Mouse (Mus musculus) retina, postnatal 1 day (tissue): ENCODE data around the gene Sorbs2.
A peak's percentile ranks its signal among the peaks of the same experiment; 100 is the strongest.

ENCODE experiments used
- DNase-seq: peaks from one replicate; pipeline ENCODE4 v3.0.0-alpha.2; 2012

The Sorbs2 gene

GRCm38 (mm10) chr8:45507634-45508321 lies at the start of gene Sorbs2:
Gene Sorbs2 (plus strand): TSS chr8:45507788.
- peak; percentile 83 for DNase-seq

DNA sequence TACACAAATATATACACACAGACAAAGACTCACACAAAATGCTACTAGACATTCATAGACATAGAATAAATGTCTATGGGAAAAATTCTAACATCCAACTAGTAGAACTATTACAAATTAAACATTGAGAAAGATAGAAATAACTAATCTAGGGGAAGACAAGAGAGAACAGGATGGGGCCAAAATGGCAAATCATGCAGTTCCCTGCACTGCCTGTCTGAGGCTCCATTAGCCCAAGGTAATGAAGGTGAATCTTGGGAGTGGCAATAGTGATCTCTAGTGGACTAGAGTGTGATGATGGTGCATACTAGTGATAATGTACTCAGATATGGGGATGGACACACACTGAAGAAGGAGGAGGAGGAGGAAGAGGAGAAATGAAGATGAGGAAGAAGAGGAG lies 49.7 kb upstream of the Sorbs2 start:
- DNase-seq, result no peak

DNA sequence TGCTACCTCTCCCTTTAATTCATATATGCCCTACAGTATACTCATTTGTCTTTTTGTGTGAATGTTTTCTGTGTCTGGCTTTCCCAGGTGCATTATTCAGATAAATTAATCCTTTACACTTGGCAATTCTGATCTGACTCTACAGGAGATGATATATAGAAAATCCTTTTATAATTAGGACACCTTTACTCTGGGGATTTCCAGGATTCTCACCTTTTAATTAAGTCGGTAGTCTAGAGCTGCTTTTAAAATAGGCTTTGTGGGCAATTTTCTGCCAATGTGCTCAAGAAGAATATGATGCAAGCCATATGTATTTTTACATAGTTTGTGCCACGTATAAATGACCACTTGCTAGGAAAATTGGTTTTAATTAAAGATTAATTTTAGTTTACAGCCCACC lies 38.6 kb upstream of the Sorbs2 start:
- no peak for DNase-seq

- peak; percentile 97 for DNase-seq
These were observed 37.9 kb upstream of the Sorbs2 start for GRCm38 (mm10) chr8:45469507-45470178.

DNA sequence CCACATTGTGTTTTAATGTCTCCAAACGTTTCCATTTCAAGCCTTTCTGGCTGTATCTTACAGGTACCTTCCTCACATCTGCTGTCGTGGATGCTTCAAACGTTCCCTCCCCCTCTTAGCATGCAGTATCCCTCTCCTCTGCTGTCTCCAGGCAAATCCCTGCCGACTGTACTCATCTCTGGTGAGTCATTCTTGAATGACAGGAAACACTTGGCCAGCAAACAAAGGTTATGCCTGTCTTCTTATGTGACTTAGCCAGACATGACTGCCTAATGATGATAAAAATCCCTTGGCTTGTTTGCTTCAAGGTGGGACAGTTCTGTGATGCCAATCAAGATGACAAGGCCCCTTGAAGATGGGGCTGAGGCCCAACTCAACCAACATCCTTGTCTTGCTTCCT lies 26.7 kb upstream of the Sorbs2 start:
- no peak for DNase-seq

GRCm38 (mm10) chr8:45486281-45486680 lies 21.3 kb upstream of the Sorbs2 start:
- no peak for DNase-seq

- no peak for DNase-seq
These were observed 3.6 kb upstream of the Sorbs2 start for GRCm38 (mm10) chr8:45503971-45504370.

DNA sequence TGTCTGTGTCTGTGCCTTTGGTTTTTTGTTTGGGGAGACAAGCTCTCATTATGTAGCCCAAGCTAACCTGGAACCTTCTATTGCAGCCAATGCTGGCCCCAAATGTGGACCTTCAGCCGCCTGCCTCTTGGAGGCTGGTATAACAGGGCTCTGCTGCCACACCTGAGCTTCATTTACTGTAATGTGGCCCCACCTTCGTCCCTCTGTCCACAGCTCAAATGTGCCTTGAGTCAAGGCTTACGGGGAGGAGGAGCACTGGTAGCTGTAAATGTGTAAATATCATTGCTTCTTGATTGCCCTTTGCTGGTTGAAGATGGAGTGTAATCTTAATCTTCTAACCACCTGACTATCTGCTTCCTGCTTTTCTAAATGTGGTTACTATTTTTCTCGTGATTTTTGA lies 1.2 kb upstream of the Sorbs2 start:
- DNase-seq, result no peak

- no peak for DNase-seq
These were observed 333 bp upstream of the Sorbs2 start for GRCm38 (mm10) chr8:45507277-45507633.

GRCm38 (mm10) chr8:45508521-45509104 lies 1.0 kb downstream of the Sorbs2 start:
- no peak for DNase-seq

DNA sequence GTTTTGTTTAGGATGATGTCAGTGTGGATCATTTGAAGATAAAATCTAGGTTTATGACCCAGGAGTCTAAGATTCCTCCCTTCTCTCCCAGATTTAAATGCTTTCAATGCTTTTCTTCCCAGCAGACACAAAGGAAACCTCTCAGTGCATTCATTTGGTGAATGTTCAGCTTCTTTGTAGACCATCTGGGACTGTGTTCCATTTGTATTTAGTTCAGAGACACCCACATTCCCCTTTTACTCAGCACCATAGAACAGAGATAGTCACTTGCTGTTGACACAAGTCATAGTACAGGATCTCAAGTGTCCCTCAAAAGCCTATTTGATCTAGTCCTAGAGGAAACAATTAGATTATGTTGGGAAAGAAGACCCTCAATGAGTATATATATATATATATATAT lies 4.8 kb downstream of the Sorbs2 start:
- DNase-seq, result no peak

DNA sequence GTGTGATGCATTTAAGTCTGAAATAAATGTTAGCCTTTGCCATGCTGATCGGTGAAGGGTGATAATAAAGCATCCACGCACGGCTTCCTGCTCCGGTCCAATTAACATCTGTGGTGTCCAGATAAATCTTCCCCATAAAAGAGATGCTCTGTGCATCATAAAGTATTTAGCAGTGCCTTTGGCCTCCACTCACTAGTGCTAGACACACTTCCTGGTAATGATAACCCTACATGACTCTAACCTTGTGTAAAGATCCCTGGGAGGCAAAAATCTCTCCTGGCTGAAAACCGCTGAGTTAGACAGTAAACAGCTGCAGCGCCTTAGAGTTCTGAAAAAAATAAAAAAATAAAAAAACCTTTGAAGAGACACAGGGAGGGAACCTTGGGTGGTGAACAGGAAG lies 14.0 kb downstream of the Sorbs2 start:
- DNase-seq, result peak; percentile 52

GRCm38 (mm10) chr8:45527708-45528107 lies 20.1 kb downstream of the Sorbs2 start:
- no peak for DNase-seq

GRCm38 (mm10) chr8:45528890-45529289 lies 21.3 kb downstream of the Sorbs2 start:
- no peak for DNase-seq

GRCm38 (mm10) chr8:45536578-45536977 lies 29.0 kb downstream of the Sorbs2 start:
- no peak for DNase-seq

GRCm38 (mm10) chr8:45540513-45540912 lies 32.9 kb downstream of the Sorbs2 start:
- peak; percentile 56 for DNase-seq

GRCm38 (mm10) chr8:45552175-45552574 lies 44.6 kb downstream of the Sorbs2 start:
- DNase-seq, result no peak

GRCm38 (mm10) chr8:45554627-45555026 lies 47.0 kb downstream of the Sorbs2 start:
- DNase-seq, result no peak

DNA sequence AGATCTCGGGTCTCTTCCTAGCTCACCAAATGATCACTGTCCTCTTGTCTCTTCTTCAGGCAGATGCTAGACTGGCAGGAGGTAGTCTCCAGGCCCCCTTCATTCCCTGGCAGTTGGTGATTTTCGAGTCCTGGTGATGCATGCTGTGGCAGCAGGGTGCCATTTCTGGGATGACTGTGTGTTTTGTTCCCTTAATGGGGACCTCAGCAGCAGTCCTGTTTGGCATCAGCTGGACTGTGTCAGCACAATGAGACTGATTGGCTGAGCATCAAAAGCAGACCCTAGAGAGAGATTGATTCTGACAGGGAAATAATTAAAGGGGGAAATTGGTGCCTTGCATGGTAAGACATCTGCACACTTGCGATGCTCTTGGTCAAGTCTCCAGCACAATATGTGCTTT lies 50.3 kb downstream of the Sorbs2 start:
- DNase-seq, result peak; percentile 99

DNA sequence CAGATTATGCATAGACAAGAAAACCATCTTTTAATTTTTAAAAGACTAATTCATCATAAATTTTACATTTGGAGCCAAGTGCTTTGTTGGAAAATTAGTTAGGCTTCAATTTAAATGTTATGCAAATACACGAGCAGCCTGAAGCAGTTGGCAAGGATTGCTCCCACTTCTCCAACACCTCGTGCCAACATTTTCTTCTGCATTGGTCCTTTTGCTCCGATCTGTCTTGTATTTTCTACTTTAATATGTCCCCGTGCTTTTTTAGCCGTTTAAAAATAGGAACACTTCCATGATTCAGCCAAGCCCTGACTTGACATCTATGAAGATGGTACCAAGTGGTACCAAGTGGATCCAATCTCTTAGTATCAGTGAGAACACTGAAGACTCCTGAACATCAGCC lies 50.8 kb downstream of the Sorbs2 start:
- no peak for DNase-seq

DNA sequence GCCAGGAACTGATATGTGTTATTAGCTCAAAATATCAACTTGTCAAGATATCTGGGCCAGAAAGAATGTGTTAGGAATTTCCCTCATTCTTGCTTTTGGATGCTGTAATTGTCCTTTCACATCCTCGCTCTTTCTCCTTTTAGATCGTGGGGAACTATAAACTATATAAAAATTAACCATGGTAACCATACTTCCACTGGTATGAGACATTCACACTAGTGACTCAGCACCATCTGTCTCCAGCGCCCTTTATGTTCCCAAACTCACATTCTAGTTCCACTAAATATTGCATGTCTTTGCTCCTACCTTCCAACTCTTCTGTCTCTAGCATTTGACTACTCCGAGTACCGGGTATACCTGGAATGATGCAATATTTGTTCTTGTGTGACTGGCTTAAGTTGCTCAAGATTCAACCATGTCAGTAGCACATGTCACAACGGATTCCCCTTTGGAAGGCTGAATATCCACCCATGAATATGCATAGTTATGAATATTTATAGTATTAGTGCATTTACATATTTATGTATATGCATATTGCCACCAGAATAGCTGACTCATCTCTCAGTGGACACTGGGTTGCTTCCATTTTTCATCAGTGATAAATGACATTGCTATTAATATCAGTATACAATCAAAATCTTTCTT lies 51.7 kb downstream of the Sorbs2 start:
- DNase-seq, result peak; percentile 35

DNA sequence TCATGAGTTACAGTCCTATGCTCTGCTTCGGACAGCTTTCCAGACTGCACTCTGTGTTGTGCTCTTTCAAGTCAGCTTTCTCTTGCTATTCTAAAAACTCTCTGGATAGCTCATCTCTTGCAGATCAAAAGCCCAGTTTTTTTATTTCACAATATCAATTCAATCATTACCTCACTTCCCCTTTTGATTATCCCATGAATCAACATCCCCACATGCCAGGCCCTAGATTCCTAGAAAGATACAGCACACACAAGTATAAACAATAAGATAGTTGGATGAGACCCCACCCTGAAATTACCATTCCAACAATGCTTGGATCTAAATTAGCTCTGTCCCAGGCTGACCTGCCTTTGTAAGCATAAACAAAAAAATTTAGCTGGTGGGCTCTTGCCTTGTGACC lies 57.6 kb downstream of the Sorbs2 start:
- no peak for DNase-seq

DNA sequence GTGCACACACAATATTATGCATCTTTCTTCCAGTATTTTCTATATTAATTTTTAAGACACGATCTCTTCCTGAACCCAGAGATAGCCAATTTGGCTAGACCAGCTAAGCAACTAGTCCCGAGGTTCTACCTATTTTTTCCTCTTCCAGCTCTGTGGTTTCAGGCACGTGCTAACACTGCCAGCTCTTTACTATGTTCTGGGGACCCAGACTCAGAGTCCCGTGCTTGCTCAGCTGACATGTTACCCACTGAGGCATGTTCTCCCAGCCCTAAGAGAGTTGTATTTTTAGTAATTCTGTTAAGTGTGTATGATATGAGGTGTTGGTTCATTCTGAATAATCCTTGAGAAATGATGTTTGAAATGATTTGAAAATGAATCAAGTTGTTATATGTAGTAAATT lies 62.5 kb downstream of the Sorbs2 start:
- DNase-seq, result no peak
